Mouse (Mus musculus): ENCODE data around the gene Gm49380. TPM values are rescaled to one million over a fixed set of nuclear protein-coding genes. Genes with fewer than 3 reads are reported as not detected.
A peak's percentile ranks its signal among the peaks of the same experiment; 100 is the strongest.

The Gm49380 gene
- polyA plus RNA-seq, 1 experiment from 2014 or later, result not detected

DNA sequence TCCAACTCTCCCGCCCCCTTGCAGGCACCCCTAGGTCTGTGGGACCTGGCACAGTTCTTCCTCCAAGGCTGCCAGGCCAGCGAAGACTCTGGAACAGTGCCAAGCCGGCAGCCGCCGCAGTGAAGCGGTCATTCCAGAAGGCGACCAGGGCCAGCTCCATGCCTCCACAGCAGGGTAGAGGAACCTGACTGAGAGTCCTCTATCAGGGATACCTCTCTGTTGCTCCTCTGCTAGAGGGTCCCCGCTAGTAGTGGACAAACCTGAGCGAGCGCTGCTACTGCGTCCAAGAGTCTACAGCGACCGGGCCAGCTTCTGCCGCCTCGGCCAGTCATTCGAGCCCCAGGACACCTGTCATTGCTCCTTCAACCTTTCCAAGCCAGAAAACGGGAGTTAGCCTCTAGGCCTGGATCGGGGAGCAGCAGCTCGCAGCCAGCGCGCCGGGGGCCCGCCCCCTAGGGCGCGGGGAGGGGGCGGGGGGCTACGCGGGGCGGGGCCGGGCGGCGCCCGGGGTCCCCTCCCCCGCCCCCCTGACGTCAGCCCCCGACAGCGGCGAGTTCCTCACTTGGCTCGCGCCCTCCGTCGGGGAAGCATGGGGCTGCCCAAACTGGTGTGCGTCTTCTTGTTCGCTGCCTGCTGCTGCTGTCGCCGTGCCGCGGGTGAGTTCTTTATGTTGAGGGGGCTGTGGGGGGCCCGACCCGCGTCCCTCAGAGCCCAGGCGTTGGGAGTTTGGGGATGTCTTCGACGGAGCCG is 21.0 kb upstream of the Gm49380 start, which contains the start of gene Mcam:
Gene Mcam, plus strand, starts transcription at position 369 of the 750 bp plus-strand sequence.
- Histone ChIP-seq H3K27me3 (peaks cover 80% of the 10 kb centered on the region), H3K27ac (no peak within 1 kb of the TSS)

GRCm38 (mm10) chr9:44133287-44133686 is 20.0 kb upstream of the Gm49380 start:
- Histone ChIP-seq H3K4me1 (replicated peaks) (peaks cover 47% of the 10 kb centered on the region), H3K27ac (no peak overlapping the region), H3K4me3 (replicated peaks) (peak overlapping the region; percentile 57; the same call in 1 of the 2 replicates), H3K9me3 (replicated peaks) (no peaks in the 10 kb centered on the region), H3K27me3 (peaks cover 86% of the 10 kb centered on the region), H3K36me3 (no peaks in the 10 kb centered on the region), H3K4me2 (peak overlapping the region; percentile 69), H3K9ac (no peak overlapping the region)
- ATAC-seq (ENCODE audit: low read depth), result no peak
- WGBS (ENCODE audit: insufficient replicate concordance), result 21% methylated on average over 2 of the region's 2 CpGs
- no peak for DNase-seq

More for the DNA sequence above, 21.0 kb upstream of the Gm49380 start, which contains the start of gene Mcam:
- 2% methylated on average over 41 of the region's 55 CpGs for WGBS (ENCODE audit: insufficient replicate concordance)
- peak within 1 kb of the TSS; percentile 57 for H3K4me3 ChIP-seq (replicated peaks)
- no peaks in the 10 kb centered on the region for H3K9me3 ChIP-seq (replicated peaks)
- ATAC-seq (ENCODE audit: low read depth), result no peak
- H3K36me3 ChIP-seq, result 0 out of 2 replicates have a peak, but pooled peaks cover 3% of the 10 kb centered on the region
- peaks cover 47% of the 10 kb centered on the region for H3K4me1 ChIP-seq (replicated peaks)
- peak within 1 kb of the TSS; percentile 69 for H3K4me2 ChIP-seq
- H3K9ac ChIP-seq, result peak within 1 kb of the TSS; percentile 27
- no peak for DNase-seq

GRCm38 (mm10) chr9:44132200-44132599 is 18.9 kb upstream of the Gm49380 start:
- H3K27ac ChIP-seq, result no peak overlapping the region
- H3K27me3 ChIP-seq, result peaks cover 92% of the 10 kb centered on the region
- no peak overlapping the region for H3K4me2 ChIP-seq
- no peak for ATAC-seq (ENCODE audit: low read depth)
- H3K4me3 ChIP-seq (replicated peaks), result no peak overlapping the region
- DNase-seq, result no peak
- WGBS (ENCODE audit: insufficient replicate concordance), result 45% methylated on average over 5 of the region's 5 CpGs
- H3K4me1 ChIP-seq (replicated peaks), result peaks cover 47% of the 10 kb centered on the region
- H3K36me3 ChIP-seq, result no peaks in the 10 kb centered on the region
- no peak overlapping the region for H3K9ac ChIP-seq
- no peaks in the 10 kb centered on the region for H3K9me3 ChIP-seq (replicated peaks)

- DNase-seq (no peak), ATAC-seq (ENCODE audit: low read depth) (no peak)
- Histone ChIP-seq H3K9ac (no peak overlapping the region), H3K4me1 (replicated peaks) (peaks cover 47% of the 10 kb centered on the region), H3K27ac (no peak overlapping the region), H3K4me2 (no peak overlapping the region), H3K36me3 (no peaks in the 10 kb centered on the region), H3K4me3 (replicated peaks) (no peak overlapping the region), H3K27me3 (peaks cover 86% of the 10 kb centered on the region), H3K9me3 (replicated peaks) (no peaks in the 10 kb centered on the region)
- WGBS (ENCODE audit: insufficient replicate concordance), result 25% methylated on average over 7 of the region's 7 CpGs
Observed at GRCm38 (mm10) chr9:44131276-44131590, 17.9 kb upstream of the Gm49380 start.

DNA sequence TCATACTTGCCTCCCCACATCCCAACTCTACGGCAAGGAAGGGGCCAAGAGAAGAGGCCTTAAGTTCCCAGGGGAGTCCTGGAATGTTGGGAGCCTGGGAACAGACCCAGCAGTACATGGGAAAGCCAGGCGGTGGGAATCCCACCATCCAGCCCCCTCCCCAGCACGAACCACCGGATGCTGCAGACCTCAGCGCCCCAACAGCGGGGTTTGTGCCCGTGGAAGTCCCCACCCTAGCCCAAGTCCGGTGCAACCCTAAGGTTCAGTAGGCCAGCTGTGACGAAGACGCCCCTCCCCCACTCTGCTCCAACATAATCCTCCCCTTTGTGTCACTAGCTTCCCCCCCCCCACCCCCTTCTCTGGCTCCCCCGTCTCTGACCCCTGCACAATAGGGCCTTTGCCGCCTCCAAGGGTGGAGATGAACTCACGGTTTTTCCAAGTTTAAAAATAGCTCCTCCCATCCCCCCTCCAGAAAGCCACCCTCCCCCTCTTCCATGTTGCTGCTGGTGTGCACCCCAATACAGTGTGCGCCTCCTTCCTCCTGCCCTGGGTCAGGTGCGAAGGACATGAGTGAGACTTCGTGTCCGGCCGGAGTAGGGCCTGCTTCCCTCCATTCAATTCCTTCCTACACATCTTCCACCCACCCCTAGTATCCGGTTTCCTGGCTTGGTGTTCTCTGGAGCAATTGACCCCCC is 17.4 kb upstream of the Gm49380 start:
- Histone ChIP-seq H3K36me3 (no peaks in the 10 kb centered on the region), H3K27ac (peak overlapping the region; percentile 66), H3K4me1 (replicated peaks) (peaks cover 46% of the 10 kb centered on the region), H3K27me3 (peaks cover 81% of the 10 kb centered on the region), H3K9ac (no peak overlapping the region), H3K4me3 (replicated peaks) (peak overlapping the region; percentile 35), H3K4me2 (peak overlapping the region; percentile 64), H3K9me3 (replicated peaks) (no peaks in the 10 kb centered on the region)
- no peak for ATAC-seq (ENCODE audit: low read depth)
- 14% methylated on average over 19 of the region's 19 CpGs for WGBS (ENCODE audit: insufficient replicate concordance)
- no peak for DNase-seq

DNA sequence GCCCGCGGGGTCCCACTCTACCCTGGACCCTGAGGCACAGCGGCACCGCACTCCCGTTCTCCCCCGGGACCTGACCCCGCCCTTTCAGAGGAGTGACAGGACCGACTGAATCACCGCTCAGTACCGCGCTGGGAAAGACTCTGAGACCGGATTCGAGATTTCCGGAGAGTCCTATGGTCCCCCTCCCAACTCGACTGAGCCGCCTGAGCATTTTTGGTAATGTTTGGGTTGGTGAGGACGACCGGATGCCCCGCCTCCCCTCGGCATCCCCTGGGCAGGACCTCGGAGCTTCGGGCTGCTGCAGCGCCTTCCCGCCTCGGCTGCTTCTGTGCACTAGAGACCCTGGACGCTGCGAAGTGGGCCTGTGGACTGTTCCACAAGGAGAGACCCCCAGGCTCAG is 16.7 kb upstream of the Gm49380 start:
- H3K36me3 ChIP-seq, result no peaks in the 10 kb centered on the region
- peaks cover 74% of the 10 kb centered on the region for H3K27me3 ChIP-seq
- peak overlapping the region; percentile 66 for H3K27ac ChIP-seq
- ATAC-seq (ENCODE audit: low read depth) (peak; percentile 47), DNase-seq (no peak)
- H3K9me3 ChIP-seq (replicated peaks), result no peaks in the 10 kb centered on the region
- peak overlapping the region; percentile 51 for H3K9ac ChIP-seq
- H3K4me2 ChIP-seq, result peak overlapping the region; percentile 64
- H3K4me1 ChIP-seq (replicated peaks), result peaks cover 41% of the 10 kb centered on the region
- H3K4me3 ChIP-seq (replicated peaks), result peak overlapping the region; percentile 35
- WGBS (ENCODE audit: insufficient replicate concordance), result under 1% methylated on average over 27 of the region's 27 CpGs

- 9% methylated on average over 9 of the region's 9 CpGs for whole genome bisulfite sequencing (ENCODE audit: insufficient replicate concordance)
- Histone ChIP-seq H3K4me1 (replicated peaks) (peaks cover 37% of the 10 kb centered on the region), H3K9me3 (replicated peaks) (no peaks in the 10 kb centered on the region), H3K36me3 (no peaks in the 10 kb centered on the region), H3K27me3 (peaks cover 70% of the 10 kb centered on the region), H3K4me2 (peak overlapping the region; percentile 64), H3K4me3 (replicated peaks) (peak overlapping the region; percentile 35), H3K27ac (peak overlapping the region; percentile 31), H3K9ac (peak overlapping the region; percentile 51)
- no peak for DNase-seq
- ATAC-seq (ENCODE audit: low read depth), result peak; percentile 29
Observed at GRCm38 (mm10) chr9:44129633-44130032, 16.3 kb upstream of the Gm49380 start.

DNA sequence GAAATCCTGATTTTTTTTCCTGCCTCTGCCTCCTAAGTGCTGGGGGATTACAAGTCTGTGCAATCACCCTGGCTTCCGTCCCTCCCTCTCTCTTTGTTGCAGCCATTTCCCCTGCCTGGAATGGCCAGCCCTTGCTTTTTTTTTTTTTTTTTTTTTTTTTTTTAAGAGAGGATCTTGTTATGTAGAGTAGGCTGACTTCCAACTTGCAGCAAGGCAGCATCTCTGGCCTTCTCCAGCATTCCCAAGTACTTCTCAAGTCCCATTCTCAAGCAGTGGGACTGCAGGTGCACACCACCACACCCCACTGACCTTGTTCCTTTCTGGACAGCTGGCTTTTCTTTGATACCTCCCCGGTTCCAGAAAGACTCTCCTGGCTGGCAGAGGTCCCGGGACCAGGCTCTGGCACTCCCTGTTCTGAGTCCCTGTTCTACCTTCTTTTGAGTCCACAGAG is 14.1 kb upstream of the Gm49380 start:
- no peak overlapping the region for H3K27ac ChIP-seq
- H3K9ac ChIP-seq, result no peak overlapping the region
- H3K36me3 ChIP-seq, result no peaks in the 10 kb centered on the region
- peaks cover 47% of the 10 kb centered on the region for H3K27me3 ChIP-seq
- H3K9me3 ChIP-seq (replicated peaks), result no peaks in the 10 kb centered on the region
- DNase-seq, result no peak
- no peak overlapping the region for H3K4me2 ChIP-seq
- ATAC-seq (ENCODE audit: low read depth), result no peak
- no peak overlapping the region for H3K4me3 ChIP-seq (replicated peaks)
- peaks cover 28% of the 10 kb centered on the region for H3K4me1 ChIP-seq (replicated peaks)
- WGBS (ENCODE audit: insufficient replicate concordance), result 58% methylated on average over 3 of the region's 3 CpGs

DNA sequence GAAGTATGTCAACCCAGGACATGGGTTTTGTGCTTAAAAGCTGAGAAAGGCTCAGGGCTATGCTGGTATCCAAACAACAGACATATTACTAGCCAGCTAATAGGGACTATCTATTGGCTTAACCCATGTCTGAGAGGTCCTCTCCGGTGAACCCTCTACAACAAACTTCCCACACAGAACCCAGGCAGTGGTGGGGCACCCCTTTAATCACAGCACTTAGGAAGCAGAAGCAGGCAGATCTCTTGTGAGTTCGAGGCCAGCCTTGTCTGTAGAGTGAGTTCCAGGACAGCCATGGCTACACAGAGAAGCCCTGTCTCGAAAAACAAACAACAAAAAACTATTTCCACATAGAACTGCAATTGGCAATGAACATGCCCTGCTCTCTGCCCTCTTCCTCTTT is 13.4 kb upstream of the Gm49380 start:
- Histone ChIP-seq H3K9ac (no peak overlapping the region), H3K27ac (no peak overlapping the region), H3K27me3 (peaks cover 41% of the 10 kb centered on the region), H3K4me1 (replicated peaks) (peaks cover 28% of the 10 kb centered on the region), H3K36me3 (no peaks in the 10 kb centered on the region), H3K4me2 (no peak overlapping the region), H3K4me3 (replicated peaks) (no peak overlapping the region), H3K9me3 (replicated peaks) (no peaks in the 10 kb centered on the region)
- no peak for DNase-seq
- ATAC-seq (ENCODE audit: low read depth), result no peak
- WGBS (ENCODE audit: insufficient replicate concordance), result 56% methylated on average over 3 of the region's 3 CpGs

DNA sequence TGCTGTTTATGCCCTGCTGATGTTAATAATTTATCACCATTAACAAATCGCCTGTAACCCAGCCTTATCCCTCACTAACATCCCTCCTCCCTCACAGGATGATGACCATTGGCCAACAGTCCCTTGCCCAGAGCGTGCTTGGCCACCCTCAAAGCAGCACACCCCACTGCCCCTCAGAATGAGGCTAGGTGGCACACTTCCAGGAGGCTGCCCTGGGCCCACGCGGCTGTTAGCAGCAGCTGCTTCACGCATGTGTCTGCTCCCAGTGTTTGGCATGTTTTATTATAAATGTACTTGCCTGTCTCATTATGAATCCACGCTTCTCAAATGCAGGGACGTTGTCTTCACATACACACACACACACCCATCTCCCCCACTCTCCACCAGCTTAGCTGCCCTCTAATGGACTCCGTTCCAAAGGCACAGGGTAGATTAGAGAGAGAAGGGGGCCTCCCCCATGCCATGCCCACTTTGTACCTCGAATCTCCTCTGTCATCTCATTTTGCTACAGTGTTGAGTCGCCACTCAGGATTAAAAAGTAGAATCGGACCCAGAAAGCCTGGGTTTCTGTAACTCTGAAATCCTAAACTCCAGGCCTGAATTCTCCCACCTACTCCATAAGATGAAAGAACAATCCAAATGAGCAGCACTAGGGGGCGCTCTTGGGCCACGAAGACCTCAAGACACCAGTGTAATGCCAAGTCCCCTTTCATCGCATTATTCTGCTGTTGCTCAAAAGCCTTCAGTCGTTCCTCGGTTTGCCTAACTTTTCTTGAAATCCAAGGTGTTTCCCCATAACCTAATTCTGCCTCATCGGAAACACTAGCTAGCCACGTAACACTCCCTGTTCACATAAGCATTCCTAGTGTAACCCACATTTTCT is 12.5 kb upstream of the Gm49380 start:
- no peak overlapping the region for H3K27ac ChIP-seq
- no peak overlapping the region for H3K4me3 ChIP-seq (replicated peaks)
- no peak overlapping the region for H3K9ac ChIP-seq
- H3K4me2 ChIP-seq, result peak overlapping the region; percentile 43
- ATAC-seq (ENCODE audit: low read depth), result no peak
- DNase-seq, result no peak
- H3K36me3 ChIP-seq, result no peaks in the 10 kb centered on the region
- H3K27me3 ChIP-seq, result peaks cover 31% of the 10 kb centered on the region
- H3K4me1 ChIP-seq (replicated peaks), result peaks cover 21% of the 10 kb centered on the region
- no peaks in the 10 kb centered on the region for H3K9me3 ChIP-seq (replicated peaks)
- 30% methylated on average over 18 of the region's 18 CpGs for WGBS (ENCODE audit: insufficient replicate concordance)

DNA sequence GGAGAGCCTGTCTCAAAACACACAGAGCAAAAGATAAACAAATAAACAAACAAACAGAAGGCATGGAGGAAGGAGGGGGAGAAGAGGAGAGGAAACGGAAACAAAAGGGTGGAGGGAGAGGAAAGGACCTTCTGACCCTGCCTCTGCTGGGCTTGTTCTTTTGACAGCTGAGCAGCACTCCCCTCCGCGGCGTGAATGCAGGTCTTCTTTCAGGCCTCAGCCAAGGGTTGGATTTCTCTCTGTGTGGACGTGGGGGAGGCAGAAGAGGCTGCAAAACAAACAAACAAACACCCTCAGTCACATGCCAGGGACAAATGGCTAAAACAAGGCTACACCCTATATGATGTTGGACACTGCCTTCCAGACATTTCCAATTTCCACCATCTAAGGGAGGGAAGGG is 11.7 kb upstream of the Gm49380 start:
- Histone ChIP-seq H3K9ac (no peak overlapping the region), H3K4me2 (no peak overlapping the region), H3K36me3 (no peaks in the 10 kb centered on the region), H3K27me3 (peaks cover 24% of the 10 kb centered on the region), H3K27ac (no peak overlapping the region), H3K4me3 (replicated peaks) (no peak overlapping the region), H3K4me1 (replicated peaks) (peaks cover 14% of the 10 kb centered on the region), H3K9me3 (replicated peaks) (no peaks in the 10 kb centered on the region)
- ATAC-seq (ENCODE audit: low read depth) (no peak), DNase-seq (no peak)
- WGBS (ENCODE audit: insufficient replicate concordance), result 64% methylated on average over 5 of the region's 5 CpGs
